Mouse (Mus musculus) ES-E14 (cell line): ENCODE measurements at regions not wholly inside any gene's neighbourhood (a gene's known extent, or its start where the extent isn't known, plus 50 kb on each side); places are given as distances from the start of the nearest gene placed in this dataset.

Experiments
- DNase-seq: peaks from one replicate; pipeline ENCODE4 v3.0.0-alpha.2; 2013; ENCODE audit warnings: low read depth, low spot score
- H3K27ac ChIP-seq: 2 replicates; pipeline ENCODE4 v1.5.1; 2012; ENCODE audit warnings: low read depth, mild to moderate bottlenecking, low read length, moderate library complexity, mixed read lengths; ENCODE audit not compliant: poor library complexity, insufficient read depth, severe bottlenecking
- H3K36me3 ChIP-seq: 2 replicates; pipeline ENCODE4 v1.6.1; 2012; ENCODE audit warnings: mild to moderate bottlenecking, low read length, moderate library complexity, mixed read lengths; ENCODE audit not compliant: control insufficient read depth, poor library complexity, insufficient read depth, severe bottlenecking
- H3K4me1 ChIP-seq, 2 experiments: fragments of 150-350 bp in 1 of 2; sonication (generic) in 1 of 2; 2 replicates each; pipeline ENCODE4 v1.6.1; 2012; ENCODE audit warnings: low read length in 2 of 2, mild to moderate bottlenecking in 1 of 2, mixed read lengths in 1 of 2; ENCODE audit not compliant: control insufficient read depth in 2 of 2, insufficient read depth in 2 of 2, poor library complexity in 1 of 2
- H3K4me3 ChIP-seq, 2 experiments: fragments of 150-350 bp in 1 of 2; sonication (generic) in 1 of 2; 2 replicates each; pipeline ENCODE4 v1.5.1; 2012; ENCODE audit warnings: low read length in 2 of 2, low read depth in 1 of 2, mild to moderate bottlenecking in 1 of 2, mixed read lengths in 1 of 2; ENCODE audit not compliant: insufficient read depth in 1 of 2, poor library complexity in 1 of 2, severe bottlenecking in 1 of 2
- H3K9ac ChIP-seq: 2 replicates; pipeline ENCODE4 v1.6.1; 2012; ENCODE audit warnings: low read depth, mild to moderate bottlenecking, low read length, mixed read lengths; ENCODE audit not compliant: poor library complexity, insufficient read depth, severe bottlenecking
- H3K9me3 ChIP-seq: fragments of 150-350 bp; sonication (generic); 2 replicates; pipeline ENCODE4 v1.6.1; 2012; ENCODE audit warnings: low read depth, mild to moderate bottlenecking, low read length; ENCODE audit not compliant: control insufficient read depth, insufficient read depth
- CHD2 ChIP-seq: IDR thresholded peaks from 2 replicates; pipeline ENCODE4 v1.6.1; 2014; ENCODE audit warnings: mild to moderate bottlenecking, low read depth, low read length, inconsistent platforms
- HCFC1 ChIP-seq: IDR thresholded peaks from 2 replicates; pipeline ENCODE4 v1.6.1; 2012; ENCODE audit warnings: low read length, inconsistent platforms, borderline replicate concordance; ENCODE audit not compliant: insufficient read depth
- MAFK ChIP-seq: IDR thresholded peaks from 2 replicates; pipeline ENCODE4 v1.6.1; 2014; ENCODE audit warnings: mild to moderate bottlenecking, low read depth, low read length, inconsistent platforms; ENCODE audit not compliant: insufficient read depth
- ZC3H11A ChIP-seq: IDR thresholded peaks from 2 replicates; pipeline ENCODE4 v1.6.1; 2012; ENCODE audit warnings: low read depth, mild to moderate bottlenecking, inconsistent platforms, low read length, borderline replicate concordance
- ZNF384 ChIP-seq: IDR thresholded peaks from 2 replicates; pipeline ENCODE4 v1.6.1; 2012; ENCODE audit warnings: low read depth, low read length, inconsistent platforms
- in situ Hi-C, 2 experiments: fragments of 600-800 bp; cut with MboI; formaldehyde crosslinking; loops; one replicate each; pipeline ENCODE4 v1.15.1; 2025; ENCODE audit warnings: low sequenced_read_pairs in 2 of 2, inconsistent platforms in 1 of 2; ENCODE audit not compliant: unreplicated experiment in 2 of 2

- Histone ChIP-seq H3K9ac (no peak overlapping the region), H3K27ac (no peak overlapping the region), H3K4me1 (no peaks in the 10 kb centered on the region), H3K4me3 (no peak overlapping the region), H3K9me3 (no peaks in the 10 kb centered on the region), H3K36me3 (no peaks in the 10 kb centered on the region)
- TF ChIP-seq HCFC1 (no peak), MAFK (no peak), CHD2 (no peak), ZNF384 (no peak)
- no peak for DNase-seq
- in situ Hi-C loops, result no loop called here
These were observed 783.5 kb downstream of the Cypt12 start for GRCm38 (mm10) chr3:18731674-18732073.

DNA sequence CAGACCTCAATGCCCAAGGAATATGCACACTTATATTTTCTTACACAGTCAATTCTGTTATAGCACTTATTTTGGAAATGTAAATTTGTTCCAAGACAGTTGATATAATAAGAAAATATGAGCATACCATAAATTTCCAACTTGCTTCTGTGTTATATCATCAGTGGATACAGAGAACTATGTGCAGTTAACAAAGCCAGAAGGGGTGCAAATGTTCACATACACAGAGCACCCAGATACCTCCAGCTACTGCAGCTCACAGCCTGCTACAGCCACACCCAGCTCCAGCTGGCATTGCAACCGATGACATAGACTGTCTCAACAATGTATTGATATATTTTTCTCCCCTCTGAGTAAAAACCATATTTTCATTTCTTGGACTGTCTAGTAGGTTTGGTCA, 785.3 kb downstream of the Cypt12 start:
- DNase-seq, result no peak
- in situ Hi-C loops, result no loop called here
- TF ChIP-seq ZNF384, result no peak
- TF ChIP-seq CHD2, result no peak
- TF ChIP-seq ZC3H11A, result no peak
- TF ChIP-seq MAFK, result no peak
- no peak for TF ChIP-seq HCFC1
- Histone ChIP-seq H3K4me1 (no peaks in the 10 kb centered on the region), H3K27ac (no peak overlapping the region), H3K36me3 (no peaks in the 10 kb centered on the region), H3K4me3 (no peak overlapping the region), H3K9ac (no peak overlapping the region), H3K9me3 (no peaks in the 10 kb centered on the region)

- no peaks in the 10 kb centered on the region for H3K4me1 ChIP-seq
- no peak overlapping the region for H3K4me3 ChIP-seq
- H3K27ac ChIP-seq, result no peak overlapping the region
- H3K36me3 ChIP-seq, result no peaks in the 10 kb centered on the region
- no peak for DNase-seq
- no peak overlapping the region for H3K9ac ChIP-seq
- in situ Hi-C loops, result no loop called here
- no peaks in the 10 kb centered on the region for H3K9me3 ChIP-seq
- TF ChIP-seq MAFK, result no peak
- TF ChIP-seq ZC3H11A, result no peak
- no peak for TF ChIP-seq CHD2
- no peak for TF ChIP-seq HCFC1
These were observed 790.7 kb downstream of the Cypt12 start for GRCm38 (mm10) chr3:18738946-18739345.

DNA sequence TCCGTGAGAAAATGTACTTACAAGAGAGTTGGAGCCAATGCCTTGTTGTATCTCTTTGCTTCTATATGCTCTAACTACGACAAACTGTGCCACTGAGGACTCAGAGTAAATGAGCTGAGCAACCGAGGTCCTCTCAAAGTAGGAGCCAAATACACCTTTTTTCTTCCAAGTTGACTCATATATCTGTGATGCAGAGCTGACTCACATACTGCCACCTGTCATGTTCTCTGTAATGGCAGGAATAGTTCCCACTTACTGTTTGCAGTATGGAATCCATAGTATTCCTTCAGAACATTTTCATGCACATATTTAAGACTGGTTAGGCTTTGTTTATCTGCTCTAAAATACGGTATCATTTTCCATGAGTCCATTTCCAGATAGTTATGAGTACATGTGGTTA, 792.1 kb downstream of the Cypt12 start:
- H3K4me1 ChIP-seq, result no peaks in the 10 kb centered on the region
- H3K36me3 ChIP-seq, result no peaks in the 10 kb centered on the region
- no peak overlapping the region for H3K9ac ChIP-seq
- no peak for DNase-seq
- H3K9me3 ChIP-seq, result no peaks in the 10 kb centered on the region
- in situ Hi-C loops, result no loop called here
- no peak overlapping the region for H3K27ac ChIP-seq
- H3K4me3 ChIP-seq, result no peak overlapping the region
- TF ChIP-seq MAFK (no peak), ZNF384 (no peak)

DNA sequence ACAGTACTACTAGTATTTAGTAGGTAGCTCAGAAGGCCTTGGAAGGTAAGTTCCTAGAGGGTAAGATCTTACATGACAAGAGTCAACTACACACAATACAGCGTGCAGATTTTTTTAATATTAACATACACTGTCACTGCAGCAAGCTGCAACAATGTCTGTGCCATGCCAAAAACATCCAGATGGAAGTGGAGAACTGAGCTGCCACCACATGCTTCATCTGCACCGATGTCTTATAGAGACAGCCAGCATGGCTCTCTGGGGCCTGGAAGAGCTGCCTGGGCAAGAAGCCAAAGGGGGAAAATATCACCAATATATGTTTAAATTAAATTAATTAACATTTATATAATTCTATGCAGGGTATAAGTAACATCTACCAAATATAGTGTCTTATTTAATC, 795.3 kb downstream of the Cypt12 start:
- TF ChIP-seq HCFC1 (no peak), MAFK (no peak), ZC3H11A (no peak), CHD2 (no peak), ZNF384 (no peak)
- DNase-seq, result no peak
- no peak overlapping the region for H3K4me3 ChIP-seq
- no peak overlapping the region for H3K9ac ChIP-seq
- H3K36me3 ChIP-seq, result no peaks in the 10 kb centered on the region
- no peaks in the 10 kb centered on the region for H3K4me1 ChIP-seq
- H3K9me3 ChIP-seq, result no peaks in the 10 kb centered on the region
- in situ Hi-C loops, result no loop called here
- H3K27ac ChIP-seq, result no peak overlapping the region
